Mouse (Mus musculus) MEL (cell line): ENCODE measurements at regions not wholly inside any gene's neighbourhood (a gene's known extent, or its start where the extent isn't known, plus 50 kb on each side); places are given as distances from the start of the nearest gene placed in this dataset.

Experiments used
- DNase-seq: peaks from one replicate; pipeline ENCODE4 v3.0.0; 2011; ENCODE audit warnings: low read depth, low spot score
- H3K27ac ChIP-seq: 2 replicates; pipeline ENCODE4 v1.5.1; 2012; ENCODE audit warnings: low read depth, mild to moderate bottlenecking, control low read depth, low read length, moderate library complexity; ENCODE audit not compliant: control insufficient read depth
- H3K27me3 ChIP-seq, 2 experiments: fragments of 150-350 bp in 1 of 2; sonication (generic) in 1 of 2; 2 replicates each; pipeline ENCODE4 v1.6.1; 2012; ENCODE audit warnings: low read length in 2 of 2, mild to moderate bottlenecking in 2 of 2, improper control_type of control experiment in 1 of 2, moderate library complexity in 1 of 2; ENCODE audit not compliant: insufficient read depth in 2 of 2, control insufficient read depth in 1 of 2
- H3K36me3 ChIP-seq, 2 experiments: 2 replicates each; pipeline ENCODE4 v1.6.1; 2012 to 2014; ENCODE audit warnings: low read length in 2 of 2, improper control_type of control experiment in 1 of 2, inconsistent platforms in 1 of 2, mild to moderate bottlenecking in 1 of 2; ENCODE audit not compliant: insufficient read depth in 2 of 2, control insufficient read depth in 1 of 2
- H3K4me1 ChIP-seq, 2 experiments: fragments of 150-350 bp in 1 of 2; sonication (generic) in 1 of 2; 2 replicates each; pipeline ENCODE4 v1.6.1; 2012; ENCODE audit warnings: low read length in 2 of 2, improper control_type of control experiment in 1 of 2, mild to moderate bottlenecking in 1 of 2; ENCODE audit not compliant: insufficient read depth in 2 of 2, control insufficient read depth in 1 of 2
- H3K4me3 ChIP-seq, 2 experiments: fragments of 150-350 bp in 1 of 2; sonication (generic) in 1 of 2; 2 replicates each; pipeline ENCODE4 v1.5.1; 2012; ENCODE audit warnings: low read depth in 2 of 2, low read length in 2 of 2, mild to moderate bottlenecking in 2 of 2, moderate library complexity in 2 of 2, control low read depth in 1 of 2, improper control_type of control experiment in 1 of 2; ENCODE audit not compliant: control insufficient read depth in 1 of 2, insufficient read depth in 1 of 2
- H3K79me2 ChIP-seq: 2 replicates; pipeline ENCODE4 v1.6.1; 2012; ENCODE audit warnings: mild to moderate bottlenecking, low read length, moderate library complexity; ENCODE audit not compliant: control insufficient read depth, poor library complexity, insufficient read depth
- H3K9ac ChIP-seq: 2 replicates; pipeline ENCODE4 v1.6.1; 2012; ENCODE audit warnings: low read depth, mild to moderate bottlenecking, control low read depth, low read length, moderate library complexity; ENCODE audit not compliant: control insufficient read depth, poor library complexity, severe bottlenecking
- H3K9me3 ChIP-seq: fragments of 150-350 bp; sonication (generic); replicated peaks from 2 replicates; pipeline ENCODE4 v1.6.1; 2012; ENCODE audit warnings: mild to moderate bottlenecking, low read length, improper control_type of control experiment, moderate library complexity; ENCODE audit not compliant: insufficient read depth
- CHD1 ChIP-seq: IDR thresholded peaks from 2 replicates; pipeline ENCODE4 v1.6.1; 2012; ENCODE audit warnings: low read depth, mild to moderate bottlenecking, inconsistent platforms, low read length, improper control_type of control experiment
- ELF1 ChIP-seq: IDR thresholded peaks from 2 replicates; pipeline ENCODE4 v1.6.1; 2014; ENCODE audit warnings: low read depth, mild to moderate bottlenecking, inconsistent platforms, low read length, improper control_type of control experiment, moderate library complexity
- GABPA ChIP-seq: IDR thresholded peaks from 2 replicates; pipeline ENCODE4 v1.6.1; 2012; ENCODE audit warnings: low read depth, mild to moderate bottlenecking, inconsistent platforms, low read length, improper control_type of control experiment, moderate library complexity
- GATA1 ChIP-seq: IDR thresholded peaks from 2 replicates; pipeline ENCODE4 v1.6.1; 2011; ENCODE audit warnings: low read depth, low read length, improper control_type of control experiment
- HCFC1 ChIP-seq: IDR thresholded peaks from 2 replicates; pipeline ENCODE4 v1.6.1; 2012; ENCODE audit warnings: low read depth, mild to moderate bottlenecking, inconsistent platforms, low read length, improper control_type of control experiment, moderate library complexity
- JUND ChIP-seq: IDR thresholded peaks from 2 replicates; pipeline ENCODE4 v1.6.1; 2011; ENCODE audit warnings: low read depth, mild to moderate bottlenecking, improper control_type of control experiment, low read length
- MAFK ChIP-seq: IDR thresholded peaks from 2 replicates; pipeline ENCODE4 v1.6.1; 2011; ENCODE audit warnings: low read depth, mild to moderate bottlenecking, low read length, improper control_type of control experiment, borderline replicate concordance
- MAX ChIP-seq: IDR thresholded peaks from 2 replicates; pipeline ENCODE4 v1.6.1; 2011; ENCODE audit warnings: low read length, improper control_type of control experiment
- MEF2A ChIP-seq: IDR thresholded peaks from 2 replicates; pipeline ENCODE4 v1.6.1; 2014; ENCODE audit warnings: low read depth, mild to moderate bottlenecking, inconsistent platforms, low read length, improper control_type of control experiment; ENCODE audit not compliant: poor library complexity, insufficient replicate concordance, severe bottlenecking; ENCODE audit errors: extremely low read depth
- MYB ChIP-seq: IDR thresholded peaks from 2 replicates; pipeline ENCODE4 v1.6.1; 2011; ENCODE audit warnings: mild to moderate bottlenecking, low read depth, low read length, improper control_type of control experiment
- NELFE ChIP-seq: IDR thresholded peaks from 2 replicates; pipeline ENCODE4 v1.6.1; 2011; ENCODE audit warnings: low read depth, low read length, improper control_type of control experiment
- POLR2A ChIP-seq, 2 experiments: IDR thresholded peaks; 2 replicates each; pipeline ENCODE4 v1.6.1; 2011 to 2012; ENCODE audit warnings: low read length in 2 of 2, mild to moderate bottlenecking in 2 of 2, control low read depth in 1 of 2, improper control_type of control experiment in 1 of 2, low read depth in 1 of 2, moderate library complexity in 1 of 2; ENCODE audit not compliant: control insufficient read depth in 1 of 2, insufficient read depth in 1 of 2, poor library complexity in 1 of 2
- POLR2AphosphoS2 ChIP-seq: IDR thresholded peaks from 2 replicates; pipeline ENCODE4 v1.6.1; 2011; ENCODE audit warnings: low read length, improper control_type of control experiment
- POLR2AphosphoS5 ChIP-seq: IDR thresholded peaks from 2 replicates; pipeline ENCODE4 v1.6.1; 2012; ENCODE audit warnings: low read depth, borderline replicate concordance, mild to moderate bottlenecking, inconsistent platforms, low read length, moderate library complexity, mixed read lengths
- SIN3A ChIP-seq: IDR thresholded peaks from 2 replicates; pipeline ENCODE4 v1.6.1; 2012; ENCODE audit warnings: low read length, improper control_type of control experiment, inconsistent platforms
- SMC3 ChIP-seq: IDR thresholded peaks from 2 replicates; pipeline ENCODE4 v1.6.1; 2011; ENCODE audit warnings: low read depth, low read length, improper control_type of control experiment
- TCF12 ChIP-seq: IDR thresholded peaks from 2 replicates; pipeline ENCODE4 v1.6.1; 2014; ENCODE audit warnings: low read depth, mild to moderate bottlenecking, inconsistent platforms, low read length, improper control_type of control experiment, moderate library complexity
- USF1 ChIP-seq: IDR thresholded peaks from 2 replicates; pipeline ENCODE4 v1.6.1; 2014; ENCODE audit warnings: low read depth, mild to moderate bottlenecking, inconsistent platforms, low read length, improper control_type of control experiment, moderate library complexity
- USF2 ChIP-seq, 2 experiments: IDR thresholded peaks; 2 replicates each; pipeline ENCODE4 v1.6.1; 2011 to 2012; ENCODE audit warnings: improper control_type of control experiment in 2 of 2, low read length in 2 of 2, borderline replicate concordance in 1 of 2, inconsistent platforms in 1 of 2, low read depth in 1 of 2, mild to moderate bottlenecking in 1 of 2; ENCODE audit not compliant: insufficient read depth in 1 of 2
- ZNF384 ChIP-seq: IDR thresholded peaks from 2 replicates; pipeline ENCODE4 v1.6.1; 2012; ENCODE audit warnings: low read depth, mild to moderate bottlenecking, inconsistent platforms, low read length, improper control_type of control experiment

GRCm38 (mm10) chr1:12282493-12282892 lies 868.6 kb downstream of the A830018L16Rik start:
- no peak overlapping the region for H3K4me3 ChIP-seq
- H3K4me1 ChIP-seq: no peaks in the 10 kb centered on the region
- DNase-seq: no peak
- TF ChIP-seq MEF2A (no peak), SIN3A (no peak), SMC3 (no peak), USF1 (no peak), GATA1 (no peak), NELFE (no peak), GABPA (no peak), TCF12 (no peak), MAX (no peak), MAFK (no peak), ELF1 (no peak), POLR2AphosphoS5 (no peak), ZNF384 (no peak), MYB (no peak), POLR2AphosphoS2 (no peak), HCFC1 (no peak)
- no peaks in the 10 kb centered on the region for H3K27me3 ChIP-seq
- no peak overlapping the region for H3K27ac ChIP-seq
- H3K9me3 ChIP-seq: no peaks in the 10 kb centered on the region
- no peaks in the 10 kb centered on the region for H3K79me2 ChIP-seq
- no peak overlapping the region for H3K9ac ChIP-seq
- H3K36me3 ChIP-seq: no peaks in the 10 kb centered on the region

GRCm38 (mm10) chr1:12285551-12285950 lies 871.6 kb downstream of the A830018L16Rik start:
- H3K27ac ChIP-seq: no peak overlapping the region
- no peaks in the 10 kb centered on the region for H3K27me3 ChIP-seq
- no peaks in the 10 kb centered on the region for H3K79me2 ChIP-seq
- no peak overlapping the region for H3K4me3 ChIP-seq
- TF ChIP-seq POLR2AphosphoS2 (no peak), MYB (no peak), TCF12 (no peak), POLR2A (IDR thresholded peaks at IDR 0.05; ENCODE audit: control insufficient read depth in 1 of 2, insufficient read depth in 1 of 2, low read depth in 1 of 2, low read length in 2 of 2, poor library complexity in 1 of 2) (no peak), USF2 (IDR thresholded peaks at IDR 0.05; ENCODE audit: borderline replicate concordance in 1 of 2, insufficient read depth in 1 of 2, low read depth in 1 of 2, low read length in 2 of 2) (no peak), JUND (no peak), MAX (no peak), SMC3 (no peak), CHD1 (no peak)
- TF ChIP-seq, all 39 proteins: peak for 0
- Histone ChIP-seq H3K36me3 (no peaks in the 10 kb centered on the region), H3K9ac (no peak overlapping the region), H3K9me3 (no peaks in the 10 kb centered on the region), H3K4me1 (no peaks in the 10 kb centered on the region)
- no peak for DNase-seq
